Mouse (Mus musculus) kidney, postnatal 14 days (tissue): ENCODE measurements at regions not wholly inside any gene's neighbourhood (a gene's known extent, or its start where the extent isn't known, plus 50 kb on each side); places are given as distances from the start of the nearest gene placed in this dataset.
A peak's percentile ranks its signal among the peaks of the same experiment; 100 is the strongest.

Experiments used
- DNase-seq: peaks from one replicate; pipeline ENCODE4 v3.0.0; 2022; ENCODE audit warnings: mixed read lengths

DNA sequence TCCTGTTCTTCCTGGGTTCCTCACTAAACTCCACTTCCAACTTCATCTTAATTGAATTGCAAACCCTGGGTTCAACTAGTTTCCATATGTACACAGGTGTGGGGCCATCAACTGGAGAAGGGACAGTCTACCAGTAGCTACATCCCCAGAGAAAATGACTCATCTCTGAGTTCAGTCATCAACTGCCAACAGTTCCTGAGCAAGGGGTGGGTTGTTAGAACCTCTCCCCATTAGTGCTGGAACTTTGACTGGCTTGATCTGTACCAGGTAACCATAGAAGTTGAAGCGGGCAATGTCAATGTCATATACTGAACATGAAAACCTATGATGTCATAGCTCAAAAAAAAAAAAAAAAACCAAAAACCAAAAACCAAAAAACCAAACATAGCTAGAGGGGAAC, 69.8 kb downstream of the Gm21750 start:
- no peak for DNase-seq

DNA sequence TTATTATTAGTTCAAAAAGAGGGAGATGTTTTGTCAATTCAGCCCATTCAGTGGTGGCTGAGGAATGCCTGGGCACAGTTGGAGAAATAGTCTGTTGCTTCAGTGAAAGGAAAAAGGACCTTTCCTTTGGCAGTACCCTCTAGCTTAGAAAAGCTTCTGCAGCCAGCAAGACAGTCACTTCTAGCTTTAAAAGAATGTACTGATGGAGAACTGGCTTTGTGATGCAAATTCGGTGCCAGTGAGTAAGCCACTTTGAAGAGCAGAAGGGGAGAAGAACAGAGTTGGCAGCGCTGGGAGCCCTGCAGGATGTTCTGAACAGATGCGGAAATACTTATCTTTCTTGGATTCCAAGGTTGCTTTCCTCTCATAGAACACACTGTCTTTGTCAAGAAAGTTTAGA, 71.1 kb downstream of the Gm21750 start:
- no peak for DNase-seq

DNA sequence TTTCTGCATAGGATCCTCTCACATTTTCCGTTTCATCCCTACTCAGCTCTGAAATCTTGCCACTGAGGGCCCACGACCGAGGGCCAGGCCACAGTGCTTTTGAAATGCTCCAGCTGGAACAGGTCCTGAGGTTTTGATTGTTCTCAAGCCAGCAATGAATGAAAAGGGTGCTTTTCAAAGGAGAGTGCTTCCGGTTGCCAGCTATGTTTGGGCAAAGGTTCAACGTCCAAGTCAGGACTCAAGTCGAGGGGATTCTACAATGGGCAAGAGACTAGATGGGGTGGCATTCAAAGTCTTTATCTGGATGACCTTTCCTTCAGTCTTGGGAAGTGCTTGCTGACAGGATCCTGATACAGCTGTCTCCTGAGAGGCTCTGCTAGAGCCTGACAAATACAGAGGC, 89.8 kb downstream of the Gm21750 start:
- no peak for DNase-seq

DNA sequence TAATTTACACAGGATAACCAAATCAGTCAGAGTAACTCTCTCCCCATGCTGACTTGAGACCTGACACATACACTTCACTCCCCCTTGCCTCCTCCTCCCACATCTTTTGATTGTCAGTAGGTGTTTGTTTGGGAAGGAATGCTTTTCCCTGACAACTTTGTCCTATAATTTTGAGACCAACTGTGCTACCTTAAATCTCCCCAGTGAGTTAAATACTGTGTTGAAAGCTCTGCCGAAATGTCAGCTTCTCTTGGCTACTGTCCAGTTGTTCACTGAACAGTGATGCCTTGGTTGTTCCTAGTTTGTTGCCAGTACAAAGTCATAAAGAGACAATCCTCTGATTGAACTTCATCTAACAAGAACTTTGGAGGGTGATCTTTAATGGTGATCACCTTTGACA, 99.0 kb downstream of the Gm21750 start:
- DNase-seq, result no peak

DNA sequence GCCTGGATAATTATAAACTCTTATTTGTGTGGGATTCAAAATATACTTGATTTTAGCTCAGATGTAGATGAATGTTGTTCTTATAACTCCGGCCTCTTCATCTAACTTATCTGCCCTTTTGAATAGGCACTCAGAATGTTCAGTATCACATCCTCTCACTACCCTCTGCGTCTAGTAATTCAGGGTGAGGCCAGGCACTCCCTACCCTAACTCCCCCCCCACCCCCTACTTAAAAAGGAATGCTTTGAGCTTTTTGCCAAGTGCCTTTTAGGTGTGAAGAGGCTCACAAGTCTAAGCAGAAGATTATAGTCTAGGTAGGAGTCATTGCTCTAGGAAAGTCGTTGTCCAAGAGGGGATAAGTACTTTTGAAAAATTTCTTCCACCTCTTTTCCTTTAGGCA, 111.9 kb downstream of the Gm21750 start:
- no peak for DNase-seq

DNA sequence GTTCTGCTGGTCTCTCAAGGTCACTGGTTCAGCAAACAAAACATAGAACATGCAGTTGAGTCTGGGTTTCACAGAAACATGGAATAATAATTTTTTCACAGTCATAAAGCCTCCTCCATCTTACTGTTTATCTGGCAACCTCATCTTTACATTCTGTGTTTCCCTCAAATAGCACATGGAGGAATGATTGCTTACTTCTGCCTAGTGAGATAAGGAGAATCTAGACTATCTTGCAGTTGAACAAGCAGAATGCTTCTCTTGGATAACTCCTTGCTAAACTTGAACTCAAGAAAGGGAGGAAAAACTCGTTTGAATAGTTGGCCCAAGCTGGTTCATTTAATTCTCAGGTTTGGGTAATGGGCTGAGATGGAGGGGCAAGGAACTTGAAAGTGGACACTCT, 112.8 kb downstream of the Gm21750 start:
- DNase-seq, result no peak

DNA sequence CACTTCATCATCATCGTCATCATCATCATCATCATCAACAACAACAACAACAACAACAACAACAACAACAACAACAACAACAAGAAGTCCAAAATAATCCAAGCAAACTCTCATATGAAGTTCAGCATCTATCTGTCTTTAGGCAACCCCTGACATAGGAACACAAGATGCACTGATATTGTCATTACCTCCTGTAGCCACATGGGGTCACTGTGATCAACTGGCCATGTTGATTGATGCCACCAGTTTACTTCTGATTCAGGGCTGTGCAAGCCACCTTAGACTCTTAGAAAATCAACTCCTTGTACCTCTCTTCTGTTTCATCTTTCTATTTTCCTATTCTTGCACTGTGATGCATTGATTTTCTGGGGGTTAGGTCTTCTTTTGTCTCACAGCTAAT, 115.0 kb downstream of the Gm21750 start:
- DNase-seq, result peak; percentile 67

DNA sequence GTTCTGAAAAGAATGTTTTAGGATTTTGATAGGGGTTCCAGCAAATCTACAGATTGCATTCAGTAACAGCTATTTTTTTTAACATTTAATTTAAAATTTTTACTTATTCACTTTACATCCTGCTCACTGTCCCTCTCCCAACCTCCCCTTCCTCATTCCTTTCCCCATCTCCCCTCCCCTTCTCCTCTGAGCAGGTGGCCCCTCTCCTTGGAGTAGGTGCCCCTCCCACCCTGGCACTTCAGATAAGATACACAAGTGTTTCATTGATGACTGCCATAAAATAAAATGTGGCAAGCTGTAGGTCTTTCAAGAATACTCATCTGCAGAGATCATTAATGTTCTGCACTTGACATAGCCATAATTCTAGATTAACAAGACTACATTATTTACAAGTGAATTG, 146.1 kb downstream of the Gm21750 start:
- DNase-seq, result no peak

DNA sequence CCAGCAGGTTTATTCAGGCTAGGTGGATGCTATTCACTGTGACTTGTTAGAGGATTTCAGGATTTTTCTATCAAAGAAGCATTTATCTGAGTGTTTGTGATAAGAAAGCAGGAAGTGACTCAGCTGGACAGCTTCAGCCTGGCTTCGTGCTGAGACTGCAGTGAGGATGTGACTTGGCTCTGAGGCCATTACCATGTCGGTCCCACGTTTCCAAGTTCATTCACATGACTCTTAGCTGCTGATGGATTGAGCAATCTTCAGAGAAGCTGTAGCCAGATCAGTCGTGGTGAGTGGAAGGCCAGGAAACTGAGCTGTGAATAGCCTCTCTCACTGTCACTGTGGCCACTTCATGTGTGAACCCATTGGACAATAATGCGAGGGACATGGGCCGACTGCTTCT, 177.9 kb downstream of the Gm21750 start:
- peak; percentile 21 for DNase-seq

DNA sequence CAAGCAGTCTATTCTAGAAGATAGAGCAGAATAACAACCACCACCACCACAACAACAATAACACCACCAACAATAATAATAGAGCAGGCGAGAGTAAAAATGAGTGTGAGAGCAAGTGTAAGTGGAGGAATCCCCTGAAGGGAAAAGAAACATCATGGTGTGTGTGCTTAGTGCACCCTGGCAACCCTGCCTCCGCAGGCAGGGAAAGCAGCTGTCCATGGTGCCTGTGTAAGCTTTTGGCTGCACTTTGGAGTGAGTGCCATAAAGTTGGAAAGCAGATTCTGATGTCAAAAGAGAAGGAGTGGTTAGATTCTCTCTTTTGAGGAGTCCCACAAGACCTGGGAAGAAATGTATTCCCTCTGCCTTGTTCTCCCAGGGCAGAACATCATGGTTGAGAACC, 200.8 kb downstream of the Gm21750 start:
- no peak for DNase-seq

DNA sequence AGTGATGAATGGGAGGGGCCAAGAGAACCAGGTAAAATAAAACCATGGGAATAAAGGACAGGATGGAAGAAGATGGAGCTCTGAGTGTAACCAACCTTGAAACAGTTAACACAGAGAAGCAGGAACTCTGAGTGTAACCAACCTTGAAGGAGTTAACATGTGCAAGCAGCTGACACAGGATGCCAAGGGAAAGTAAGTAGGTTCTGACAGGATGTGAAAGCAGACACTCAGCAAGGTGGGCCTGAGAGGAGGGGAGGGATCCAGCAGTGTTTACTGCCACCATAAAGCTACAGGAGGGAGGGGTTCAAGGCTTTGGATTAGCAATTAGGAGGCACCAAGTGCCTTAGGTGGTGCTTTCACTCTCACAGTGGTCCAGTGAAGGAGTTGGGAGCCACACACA, 213.3 kb downstream of the Gm21750 start:
- DNase-seq, result no peak

DNA sequence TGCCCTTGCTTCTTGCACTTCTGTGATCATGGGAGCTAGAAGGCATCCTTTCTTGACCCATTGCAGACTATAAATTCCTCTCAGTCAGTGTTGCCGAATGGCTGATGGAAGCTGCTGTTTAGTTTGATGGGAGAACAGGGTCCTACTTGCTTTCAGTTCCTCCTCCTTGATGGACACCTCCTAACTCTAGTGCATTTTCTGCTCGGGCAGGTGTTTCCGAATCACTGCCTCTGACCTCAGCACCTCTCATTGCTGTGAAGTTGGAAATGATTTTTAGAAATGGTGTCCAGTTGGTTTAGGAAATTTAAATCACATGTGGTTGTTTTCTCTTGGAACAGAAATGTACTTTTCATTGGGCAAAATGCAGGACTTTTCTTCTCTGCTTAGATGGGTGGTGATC, 214.9 kb downstream of the Gm21750 start:
- no peak for DNase-seq

DNA sequence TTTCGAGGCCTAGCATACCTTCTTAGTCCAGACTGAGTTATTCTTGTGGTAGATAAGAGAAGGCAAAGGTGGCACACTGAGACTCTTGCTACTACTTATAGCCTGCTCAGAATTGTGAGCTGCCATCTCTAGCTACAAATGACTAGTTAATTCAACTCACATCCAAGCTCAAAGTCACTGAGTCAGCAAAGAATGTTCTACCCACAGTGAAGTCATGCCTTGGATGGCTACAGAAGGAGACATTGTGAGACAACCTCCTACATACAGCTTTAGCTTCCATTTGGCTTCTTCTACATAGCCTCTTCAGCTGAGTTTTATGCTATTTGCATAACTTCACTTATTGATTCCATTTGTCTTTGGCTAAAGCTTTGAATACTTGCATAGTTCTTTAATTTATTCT, 217.2 kb downstream of the Gm21750 start:
- no peak for DNase-seq

DNA sequence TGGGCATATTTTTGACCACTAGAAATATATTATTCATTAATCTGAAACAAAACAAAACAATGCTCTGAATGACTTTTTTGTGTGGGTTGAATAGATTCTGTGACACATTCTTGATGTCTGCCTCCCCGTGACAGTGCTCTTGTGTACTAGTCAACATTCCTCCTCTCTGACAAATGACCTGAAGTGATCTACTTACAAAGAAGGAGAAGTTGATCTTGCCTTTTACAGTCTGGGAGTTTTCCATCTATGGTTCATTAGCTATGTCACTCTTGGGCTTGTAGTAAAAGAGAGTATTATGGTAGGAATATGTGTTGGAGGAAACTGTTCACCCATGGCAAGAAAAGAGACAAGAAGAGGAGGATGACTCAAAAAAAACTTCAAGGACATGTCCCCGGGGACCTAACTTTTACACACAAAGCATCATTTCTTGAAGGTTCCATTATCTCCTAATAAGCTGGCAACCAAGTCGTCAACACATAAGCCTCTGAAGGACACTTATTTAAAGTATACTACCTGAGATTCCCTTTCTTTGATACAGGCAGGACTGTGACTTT, 217.9 kb downstream of the Gm21750 start:
- DNase-seq, result no peak

DNA sequence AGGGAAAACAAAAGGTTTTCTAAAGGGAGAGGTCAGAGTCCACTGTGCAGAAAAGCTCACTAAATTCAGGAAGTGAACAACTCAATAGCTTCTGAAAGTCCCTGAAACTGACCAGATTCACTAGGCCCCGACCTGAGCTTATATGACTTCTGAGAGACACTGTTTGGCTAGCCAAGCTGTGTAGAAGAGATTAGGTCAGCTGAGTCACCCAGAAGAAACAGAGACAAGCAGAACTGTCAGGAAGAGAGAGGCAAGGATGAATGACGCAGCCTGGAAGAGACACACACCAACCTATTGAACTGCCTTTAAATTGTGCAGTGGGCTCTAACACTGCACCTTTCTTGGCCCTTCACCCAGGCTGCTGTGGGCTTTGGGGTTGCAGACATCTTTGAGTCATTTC, 230.4 kb downstream of the Gm21750 start:
- DNase-seq, result no peak

DNA sequence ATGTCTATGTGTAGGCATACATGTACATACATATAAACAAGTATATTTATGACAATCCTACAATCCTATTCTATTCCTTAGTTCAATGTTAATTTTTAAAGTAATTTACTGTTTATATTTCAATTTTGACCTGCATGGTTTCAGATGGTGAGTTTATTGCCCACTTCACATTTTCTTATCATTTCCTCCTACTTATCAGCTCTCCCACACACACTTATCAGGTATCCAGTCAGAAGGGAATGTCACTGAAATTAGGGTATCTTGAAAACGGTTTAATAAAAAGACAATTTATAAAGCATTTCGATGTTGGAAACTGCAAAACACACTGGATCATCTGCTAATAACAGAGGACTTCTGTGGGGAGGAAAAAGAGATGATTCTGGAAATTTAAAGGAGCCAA, 233.8 kb downstream of the Gm21750 start:
- no peak for DNase-seq

DNA sequence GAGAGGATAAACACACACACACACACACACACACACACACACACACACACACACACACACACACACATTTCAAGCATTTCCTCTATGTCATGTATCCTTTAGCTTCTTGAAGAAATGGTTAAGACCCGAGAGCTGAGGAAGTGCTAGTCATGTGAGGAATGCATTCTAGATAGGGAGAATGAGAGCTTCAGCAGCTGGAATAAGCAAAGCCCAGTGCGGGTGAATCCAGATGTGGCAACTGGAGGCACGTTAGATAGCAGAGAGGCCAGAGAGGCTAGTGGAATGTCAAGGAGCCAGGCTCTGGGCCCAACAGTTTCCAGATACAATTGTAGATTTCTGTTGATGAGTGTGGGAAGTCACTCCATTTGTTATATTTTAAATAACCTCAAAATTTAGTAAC, 234.2 kb downstream of the Gm21750 start:
- no peak for DNase-seq

DNA sequence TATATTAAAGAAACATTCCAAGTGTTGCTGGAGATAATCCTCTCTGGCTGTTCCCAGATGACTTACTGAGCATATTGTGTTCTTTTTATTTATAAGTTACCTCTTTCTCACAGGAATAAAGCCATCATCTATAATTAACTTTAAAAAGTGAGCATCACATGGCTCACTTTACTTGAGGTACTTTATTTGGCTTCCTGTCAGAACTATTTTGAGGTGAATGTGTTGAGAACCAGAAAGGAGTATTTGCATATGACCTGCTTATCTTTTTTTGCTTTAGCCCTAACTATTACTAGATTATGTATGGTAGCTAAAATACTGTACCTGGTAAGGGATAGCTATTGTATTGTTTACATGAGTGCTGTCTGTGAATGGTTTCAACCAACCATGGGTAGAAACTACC, 238.1 kb downstream of the Gm21750 start:
- DNase-seq, result no peak

DNA sequence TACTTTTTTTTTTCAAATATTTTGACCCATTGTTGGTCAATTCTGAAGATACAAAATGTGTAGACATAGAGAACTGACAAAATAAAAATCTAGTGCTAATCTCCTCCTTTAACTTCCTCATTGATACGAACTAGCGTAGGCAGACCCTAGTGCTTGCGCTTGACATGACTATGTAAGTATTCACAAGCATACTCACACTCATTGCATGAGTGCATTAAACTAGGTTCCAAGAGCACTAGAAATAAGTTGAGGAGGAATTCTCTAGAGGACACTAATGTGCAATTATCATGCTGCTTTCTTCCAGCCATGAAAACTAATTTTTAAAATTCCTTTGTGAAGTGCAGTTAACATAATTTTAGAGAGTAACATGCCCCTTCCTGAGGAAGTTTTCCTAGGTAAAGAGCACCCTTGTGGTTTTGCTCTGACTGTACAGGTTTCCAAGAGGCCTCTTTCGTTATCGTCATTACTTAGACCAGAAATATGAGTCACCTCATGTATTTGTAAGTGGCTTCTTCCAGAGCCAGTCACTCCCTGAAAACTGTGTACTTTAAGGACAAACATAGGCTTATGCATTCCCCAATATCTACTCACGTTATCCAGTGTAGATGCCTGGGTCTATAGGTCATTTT, 241.2 kb downstream of the Gm21750 start:
- no peak for DNase-seq

DNA sequence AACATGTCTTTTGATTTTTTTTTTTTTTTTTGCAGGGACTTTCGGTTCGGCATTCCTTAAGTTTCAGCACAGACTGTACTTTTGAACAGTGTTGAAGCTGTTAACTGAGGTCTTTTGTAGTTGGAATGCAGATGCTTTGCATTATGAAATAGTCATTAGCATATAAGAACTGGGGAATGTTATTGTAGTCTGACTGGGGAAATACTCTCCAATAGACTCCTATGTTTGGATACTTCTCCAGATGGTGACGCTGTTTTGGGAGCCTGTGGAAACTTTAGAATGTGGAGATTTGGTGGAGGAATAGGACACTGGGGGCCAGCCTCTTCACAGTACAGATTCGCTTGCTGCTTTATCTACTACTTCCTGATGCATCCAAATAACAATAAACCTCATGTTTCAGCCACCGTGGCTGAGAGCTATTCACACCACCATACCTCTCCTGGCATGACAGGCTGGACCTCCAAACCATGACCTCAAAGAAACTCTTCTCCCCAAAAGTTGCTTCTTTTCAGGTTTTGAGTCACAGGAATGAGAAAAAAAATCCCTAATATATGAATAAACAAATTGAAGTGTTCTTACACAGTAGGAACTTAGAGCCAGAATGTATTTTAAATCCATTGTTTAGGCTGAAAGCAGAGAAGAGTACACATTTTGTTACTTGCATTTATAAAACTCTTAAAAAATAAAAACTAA, 252.9 kb downstream of the Gm21750 start:
- DNase-seq, result no peak

DNA sequence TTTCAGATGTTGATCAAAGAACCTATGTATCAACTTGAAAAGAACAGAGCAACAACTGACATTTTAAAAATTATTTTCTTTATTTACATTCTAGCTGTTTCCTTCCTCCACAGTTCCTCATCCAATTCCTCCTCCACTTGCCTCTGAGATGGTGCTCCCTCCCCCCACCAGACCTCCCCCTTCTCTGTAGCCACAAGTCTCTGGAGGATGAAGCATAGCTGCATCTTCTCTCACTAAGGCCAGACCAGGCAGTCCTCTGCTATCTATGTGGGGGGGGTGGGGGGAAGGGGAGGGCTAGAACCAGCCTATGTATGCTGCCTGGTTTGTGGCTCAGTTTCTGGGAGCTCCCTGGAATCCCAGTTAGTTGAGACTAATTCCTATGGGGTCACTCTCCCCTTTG, 255.0 kb downstream of the Gm21750 start:
- DNase-seq, result no peak

DNA sequence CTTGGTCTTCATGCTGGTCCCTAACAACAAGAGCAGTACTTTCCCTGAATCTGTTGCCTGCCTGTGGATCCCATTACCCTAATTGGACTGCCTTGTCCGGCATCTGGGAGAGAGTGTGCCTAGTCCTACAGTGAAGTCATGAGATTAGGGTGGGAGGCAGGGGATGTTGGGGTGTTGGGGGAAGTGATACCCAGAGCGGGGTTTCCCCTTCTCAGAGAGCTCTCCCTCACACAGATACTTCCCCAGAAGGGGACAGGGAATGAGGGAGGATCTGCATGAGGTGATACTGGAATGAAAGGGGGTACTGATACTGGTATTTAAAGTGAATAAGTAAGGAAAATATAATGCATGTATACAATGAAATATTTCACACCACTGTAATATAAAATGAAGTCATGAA, 270.1 kb downstream of the Gm21750 start:
- no peak for DNase-seq

DNA sequence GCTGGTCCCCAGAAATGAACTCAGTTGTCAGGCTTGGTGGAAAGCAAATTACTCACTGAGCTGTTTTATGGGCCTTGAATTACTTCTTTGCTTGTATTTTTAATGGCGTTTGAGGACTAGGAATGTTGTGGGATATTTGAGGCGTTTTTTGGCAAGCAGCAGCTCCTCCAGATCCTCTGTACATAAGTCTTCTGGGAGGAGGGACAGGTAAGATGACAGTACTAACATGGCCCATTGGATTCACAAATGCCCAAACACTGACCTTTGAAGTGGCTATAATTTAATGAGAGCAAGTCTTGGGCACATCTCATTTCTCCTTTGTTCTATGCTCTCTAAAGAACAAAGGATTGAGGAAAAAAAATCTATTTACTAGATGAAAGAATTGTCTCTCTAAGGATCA, 286.3 kb downstream of the Gm21750 start:
- no peak for DNase-seq

DNA sequence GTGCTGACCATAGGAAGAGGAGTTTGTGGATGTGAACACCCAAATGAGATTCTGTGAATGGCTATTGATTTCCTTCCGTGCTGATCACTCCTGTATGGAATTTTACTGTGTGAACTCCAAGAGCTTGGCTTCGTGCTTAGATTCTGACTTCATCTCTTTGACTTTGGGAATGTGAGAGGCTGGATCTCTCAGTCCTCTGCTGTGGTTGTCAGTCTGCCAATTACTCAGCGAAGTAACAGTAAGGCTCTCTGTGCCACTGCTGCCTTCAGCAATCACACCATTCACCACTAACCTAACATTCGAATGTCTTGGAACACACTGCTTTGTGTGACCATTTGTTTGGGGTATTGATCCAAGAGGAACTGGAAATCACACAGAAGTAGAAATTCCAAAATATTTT, 291.5 kb downstream of the Gm21750 start:
- DNase-seq, result no peak

DNA sequence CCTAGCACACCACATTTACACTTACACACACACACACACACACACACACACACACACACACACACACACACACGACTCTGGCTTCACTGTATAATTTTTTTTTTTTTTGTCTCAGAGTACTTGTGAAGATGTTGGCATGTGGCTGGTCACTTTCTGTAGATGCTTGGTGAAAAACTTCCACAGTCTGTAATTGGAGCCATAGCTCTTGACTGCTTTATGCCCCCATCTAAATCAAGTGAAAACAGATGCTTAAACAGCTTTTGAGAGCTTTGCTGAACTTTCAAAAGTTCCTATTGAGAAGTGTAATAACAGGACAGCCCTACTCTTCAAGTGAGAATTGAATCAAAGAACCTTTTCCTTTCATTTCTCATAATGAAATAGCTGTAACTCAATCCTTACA, 317.7 kb downstream of the Gm21750 start:
- no peak for DNase-seq
